Mouse (Mus musculus): ENCODE measurements around the gene Batf2. TPM values are rescaled to one million over a fixed set of nuclear protein-coding genes. Genes with fewer than 3 reads are reported as not detected.

The Batf2 gene
- not detected in 2 replicates for polyA plus RNA-seq (2015; fragmentation: Nextera tagmentation; extraction: Ambion mirVana)

DNA sequence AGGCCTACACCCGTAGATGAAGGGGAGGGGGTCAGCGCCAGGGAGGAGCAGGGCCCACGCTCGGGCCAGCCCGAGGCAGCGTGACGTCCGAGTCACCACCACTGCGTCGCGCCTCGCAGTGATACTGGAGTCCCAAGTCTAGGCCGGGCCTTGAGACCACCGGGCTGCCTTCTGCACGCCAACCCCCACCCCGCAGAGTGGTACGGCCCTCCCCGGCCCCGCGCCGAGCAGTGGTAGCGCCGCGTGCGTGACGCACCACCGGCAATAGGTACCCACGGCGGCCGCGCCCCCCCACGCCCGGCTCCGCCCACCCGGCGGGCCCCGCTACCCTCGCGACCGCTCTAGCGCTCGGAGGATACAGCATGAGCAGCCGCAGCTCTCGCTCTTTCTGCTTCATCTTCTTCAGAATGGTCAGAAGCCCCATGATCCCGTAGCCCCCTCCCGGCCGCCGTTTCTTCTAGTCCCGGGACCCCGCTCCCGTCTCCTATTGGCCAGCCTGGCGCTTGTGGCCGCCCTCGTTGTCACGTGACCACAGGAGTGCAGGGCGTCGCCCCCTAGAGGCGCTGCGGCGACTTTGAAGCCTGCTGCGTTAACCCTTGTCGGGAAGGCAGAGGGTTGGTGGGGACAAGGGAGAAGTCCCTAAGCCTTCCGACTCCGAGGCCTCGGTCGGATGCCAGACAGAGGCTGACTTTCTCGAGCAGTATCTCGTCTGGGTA lies at the start of gene Batf2:
Batf2 (plus strand) TSS at position 306 of the 716 bp plus-strand sequence.
- 1% methylated on average over 60 of the region's 68 CpGs for WGBS
- Histone ChIP-seq H3K36me3 (ENCODE audit: control insufficient read depth, insufficient read depth) (peaks cover 2% of the 10 kb centered on the region; the same call in 1 of the 2 replicates), H3K9me3 (ENCODE audit: control insufficient read depth, low read length) (no peaks in the 10 kb centered on the region), H3K4me1 (replicated peaks; ENCODE audit: control insufficient read depth, insufficient read depth, low read length) (peaks cover 19% of the 10 kb centered on the region), H3K4me3 (replicated peaks; ENCODE audit: low read length) (peak within 1 kb of the TSS; percentile 73), H3K27me3 (replicated peaks; ENCODE audit: control insufficient read depth, insufficient read depth, low read length) (no peaks in the 10 kb centered on the region), H3K4me2 (ENCODE audit: low read length) (peak within 1 kb of the TSS; percentile 72), H3K9ac (replicated peaks; ENCODE audit: low read depth, low read length) (peak within 1 kb of the TSS; percentile 94), H3K27ac (ENCODE audit: low read length) (peak within 1 kb of the TSS; percentile 95)
- ATAC-seq = peak; percentile 94

DNA sequence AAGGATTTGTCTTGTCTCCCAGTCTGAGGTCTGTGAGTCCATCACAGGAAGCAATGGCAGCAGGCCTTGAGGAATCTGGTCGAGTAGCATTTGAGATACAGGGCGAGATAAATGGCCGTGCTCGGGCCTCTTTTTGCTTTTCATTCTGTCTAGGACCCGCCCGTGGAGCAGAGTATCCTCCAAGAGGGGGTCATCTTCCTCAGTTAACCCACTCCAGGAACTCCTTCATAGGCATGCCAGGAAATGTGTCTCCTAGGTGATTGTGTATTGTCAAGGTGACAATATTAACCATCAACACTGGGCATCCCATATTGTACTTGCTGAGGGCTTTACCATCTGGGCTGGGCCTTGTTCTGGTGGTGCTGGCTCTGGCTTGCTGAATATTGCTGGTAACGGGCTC lies 46.7 kb upstream of the Batf2 start, which contains the start of gene AC131692.1:
AC131692.1 (plus strand) TSS at position 301 of the 400 bp plus-strand sequence.
- Histone ChIP-seq H3K36me3 (ENCODE audit: control insufficient read depth, insufficient read depth) (peaks cover 2% of the 10 kb centered on the region; the same call in 1 of the 2 replicates), H3K27ac (ENCODE audit: low read length) (no peak within 1 kb of the TSS), H3K9ac (replicated peaks; ENCODE audit: low read depth, low read length) (no peak within 1 kb of the TSS), H3K4me1 (replicated peaks; ENCODE audit: control insufficient read depth, insufficient read depth, low read length) (no peaks in the 10 kb centered on the region), H3K9me3 (ENCODE audit: control insufficient read depth, low read length) (no peaks in the 10 kb centered on the region), H3K4me3 (replicated peaks; ENCODE audit: low read length) (no peak within 1 kb of the TSS), H3K4me2 (ENCODE audit: low read length) (no peak within 1 kb of the TSS), H3K27me3 (replicated peaks; ENCODE audit: control insufficient read depth, insufficient read depth, low read length) (no peaks in the 10 kb centered on the region)
- WGBS = 95% methylated on average over 7 of the region's 7 CpGs
- ATAC-seq = no peak

DNA sequence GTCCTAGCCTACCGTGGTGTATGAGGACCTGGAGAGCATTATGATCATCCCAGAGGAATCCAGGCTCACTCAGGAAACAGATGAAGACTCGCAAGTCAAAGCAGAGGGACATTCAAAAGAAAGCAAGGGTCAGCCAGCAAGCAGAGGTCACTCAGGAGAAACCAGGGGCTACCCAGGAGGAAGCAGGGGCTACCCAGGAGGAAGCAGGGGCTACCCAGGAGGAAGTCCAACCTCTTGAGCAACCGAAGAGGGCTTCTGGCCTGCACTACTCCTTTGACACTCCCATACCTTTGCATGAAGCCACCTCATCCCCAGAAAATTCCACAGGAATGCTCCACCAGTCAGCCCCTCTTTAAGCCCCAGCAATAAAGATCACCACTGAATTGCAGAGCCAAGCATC lies 42.9 kb upstream of the Batf2 start:
- no peak overlapping the region for H3K9ac ChIP-seq (replicated peaks; ENCODE audit: low read depth, low read length)
- no peaks in the 10 kb centered on the region for H3K36me3 ChIP-seq (ENCODE audit: control insufficient read depth, insufficient read depth)
- no peak overlapping the region for H3K4me2 ChIP-seq (ENCODE audit: low read length)
- no peaks in the 10 kb centered on the region for H3K27me3 ChIP-seq (replicated peaks; ENCODE audit: control insufficient read depth, insufficient read depth, low read length)
- WGBS = 93% methylated on average over 3 of the region's 3 CpGs
- ATAC-seq = no peak
- no peaks in the 10 kb centered on the region for H3K4me1 ChIP-seq (replicated peaks; ENCODE audit: control insufficient read depth, insufficient read depth, low read length)
- H3K27ac ChIP-seq (ENCODE audit: low read length) = no peak overlapping the region
- H3K4me3 ChIP-seq (replicated peaks; ENCODE audit: low read length) = no peak overlapping the region
- no peaks in the 10 kb centered on the region for H3K9me3 ChIP-seq (ENCODE audit: control insufficient read depth, low read length)

DNA sequence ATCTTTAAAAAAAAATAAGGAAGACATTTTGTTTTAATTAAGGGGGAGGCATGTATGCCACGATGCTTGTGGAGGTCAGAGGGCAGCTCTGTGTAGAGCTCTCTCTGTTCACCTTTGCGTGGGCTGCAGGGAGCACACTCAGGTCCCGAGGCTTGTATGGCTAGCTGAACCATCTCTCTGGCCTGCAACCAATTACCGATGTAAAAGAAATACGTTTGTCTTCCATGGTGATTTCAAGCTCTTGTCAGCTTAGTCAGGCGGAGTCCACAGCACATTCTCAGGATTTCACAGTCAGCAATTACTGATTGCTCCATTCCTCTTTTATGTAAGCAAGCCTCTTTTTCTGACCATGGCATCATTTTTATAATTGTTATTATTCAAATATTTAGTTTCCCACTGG lies 39.6 kb upstream of the Batf2 start:
- WGBS = 80% methylated on average over 6 of the region's 6 CpGs
- no peaks in the 10 kb centered on the region for H3K9me3 ChIP-seq (ENCODE audit: control insufficient read depth, low read length)

GRCm38 (mm10) chr19:6102169-6102853 lies 38.5 kb upstream of the Batf2 start:
- no peak overlapping the region for H3K9ac ChIP-seq (replicated peaks; ENCODE audit: low read depth, low read length)
- no peaks in the 10 kb centered on the region for H3K9me3 ChIP-seq (ENCODE audit: control insufficient read depth, low read length)
- 90% methylated on average over 6 of the region's 6 CpGs for WGBS

More for the DNA sequence above, 39.6 kb upstream of the Batf2 start:
- no peak overlapping the region for H3K9ac ChIP-seq (replicated peaks; ENCODE audit: low read depth, low read length)
- no peak for ATAC-seq
- no peak overlapping the region for H3K27ac ChIP-seq (ENCODE audit: low read length)
- no peak overlapping the region for H3K4me3 ChIP-seq (replicated peaks; ENCODE audit: low read length)
- H3K4me2 ChIP-seq (ENCODE audit: low read length) = no peak overlapping the region
- no peaks in the 10 kb centered on the region for H3K36me3 ChIP-seq (ENCODE audit: control insufficient read depth, insufficient read depth)
- no peaks in the 10 kb centered on the region for H3K27me3 ChIP-seq (replicated peaks; ENCODE audit: control insufficient read depth, insufficient read depth, low read length)
- no peaks in the 10 kb centered on the region for H3K4me1 ChIP-seq (replicated peaks; ENCODE audit: control insufficient read depth, insufficient read depth, low read length)

DNA sequence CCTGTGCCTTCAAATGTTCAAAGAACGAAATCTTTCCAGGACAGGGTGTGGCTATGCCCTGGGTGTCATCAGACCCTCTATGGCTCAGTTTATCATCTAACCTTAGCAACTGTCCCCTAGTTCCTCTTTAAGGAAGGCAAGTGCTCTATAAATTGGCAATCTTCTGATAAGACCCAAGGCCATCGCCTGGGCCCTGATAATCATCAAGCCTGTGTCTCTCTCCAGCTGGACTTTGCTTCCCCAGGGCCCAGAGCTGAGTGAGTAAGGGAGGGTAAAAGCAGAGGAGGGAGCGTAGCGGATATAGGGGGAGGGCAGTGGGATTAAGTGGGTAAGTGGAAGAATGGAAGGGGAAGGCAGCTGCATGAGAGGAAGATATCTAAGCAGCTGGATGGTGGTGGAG lies 36.3 kb upstream of the Batf2 start:
- no peak overlapping the region for H3K4me2 ChIP-seq (ENCODE audit: low read length)
- no peak overlapping the region for H3K9ac ChIP-seq (replicated peaks; ENCODE audit: low read depth, low read length)
- H3K27me3 ChIP-seq (replicated peaks; ENCODE audit: control insufficient read depth, insufficient read depth, low read length) = no peaks in the 10 kb centered on the region
- no peak for ATAC-seq
- H3K9me3 ChIP-seq (ENCODE audit: control insufficient read depth, low read length) = no peaks in the 10 kb centered on the region
- no peaks in the 10 kb centered on the region for H3K4me1 ChIP-seq (replicated peaks; ENCODE audit: control insufficient read depth, insufficient read depth, low read length)
- 81% methylated on average over 4 of the region's 4 CpGs for WGBS
- no peak overlapping the region for H3K27ac ChIP-seq (ENCODE audit: low read length)
- no peaks in the 10 kb centered on the region for H3K36me3 ChIP-seq (ENCODE audit: control insufficient read depth, insufficient read depth)
- no peak overlapping the region for H3K4me3 ChIP-seq (replicated peaks; ENCODE audit: low read length)

More at GRCm38 (mm10) chr19:6102169-6102853, 38.5 kb upstream of the Batf2 start:
- H3K4me1 ChIP-seq (replicated peaks; ENCODE audit: control insufficient read depth, insufficient read depth, low read length) = no peaks in the 10 kb centered on the region
- H3K4me2 ChIP-seq (ENCODE audit: low read length) = no peak overlapping the region
- no peak overlapping the region for H3K27ac ChIP-seq (ENCODE audit: low read length)
- H3K4me3 ChIP-seq (replicated peaks; ENCODE audit: low read length) = no peak overlapping the region
- H3K36me3 ChIP-seq (ENCODE audit: control insufficient read depth, insufficient read depth) = no peaks in the 10 kb centered on the region
- no peaks in the 10 kb centered on the region for H3K27me3 ChIP-seq (replicated peaks; ENCODE audit: control insufficient read depth, insufficient read depth, low read length)
- no peak for ATAC-seq

DNA sequence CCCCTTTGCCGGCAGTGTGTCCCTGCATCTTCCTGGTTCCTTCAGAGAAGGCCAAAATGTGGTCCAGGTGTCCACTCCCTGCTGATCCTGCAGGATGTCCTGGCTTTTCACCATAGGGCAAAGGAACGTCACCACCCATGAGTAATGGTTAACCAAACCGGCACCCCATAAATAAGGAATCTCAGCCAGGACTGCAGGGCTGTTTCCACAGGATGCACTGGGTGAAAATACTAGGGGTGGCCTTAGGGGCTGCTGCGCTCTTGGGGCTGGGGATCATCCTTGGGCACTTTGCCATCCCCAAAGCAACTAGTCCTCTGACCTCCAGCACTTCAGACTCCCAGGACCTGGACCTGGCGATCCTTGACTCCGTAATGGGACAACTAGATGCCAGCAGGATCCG lies 35.2 kb upstream of the Batf2 start, which contains the start of gene Naaladl1:
Naaladl1 (plus strand) TSS at position 197 of the 400 bp plus-strand sequence.
- H3K4me3 ChIP-seq (replicated peaks; ENCODE audit: low read length) = no peak within 1 kb of the TSS
- H3K9ac ChIP-seq (replicated peaks; ENCODE audit: low read depth, low read length) = no peak within 1 kb of the TSS
- WGBS = 88% methylated on average over 7 of the region's 7 CpGs
- no peak for ATAC-seq
- H3K27ac ChIP-seq (ENCODE audit: low read length) = no peak within 1 kb of the TSS
- H3K9me3 ChIP-seq (ENCODE audit: control insufficient read depth, low read length) = no peaks in the 10 kb centered on the region
- H3K36me3 ChIP-seq (ENCODE audit: control insufficient read depth, insufficient read depth) = no peaks in the 10 kb centered on the region
- H3K4me2 ChIP-seq (ENCODE audit: low read length) = no peak within 1 kb of the TSS
- H3K27me3 ChIP-seq (replicated peaks; ENCODE audit: control insufficient read depth, insufficient read depth, low read length) = no peaks in the 10 kb centered on the region
- no peaks in the 10 kb centered on the region for H3K4me1 ChIP-seq (replicated peaks; ENCODE audit: control insufficient read depth, insufficient read depth, low read length)

DNA sequence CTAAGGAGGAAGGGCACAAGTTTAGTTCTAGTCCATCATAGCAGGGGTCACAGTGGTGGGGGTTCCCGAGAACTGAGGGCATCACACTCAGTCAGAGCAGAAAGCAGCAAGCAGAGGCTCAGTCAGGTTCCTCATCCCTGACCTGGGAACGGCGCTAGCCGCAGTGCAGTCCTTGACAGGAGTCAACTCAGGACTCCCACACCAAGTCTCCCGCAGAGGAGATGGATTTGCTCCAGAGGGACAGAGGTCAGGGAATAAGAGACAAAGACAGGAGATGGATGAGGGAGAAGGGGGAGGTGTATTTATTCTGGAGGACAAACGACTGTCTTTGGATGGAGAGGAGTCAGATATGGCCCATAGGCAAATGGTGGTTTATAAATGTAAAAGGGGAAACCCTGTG lies 27.7 kb upstream of the Batf2 start:
- Histone ChIP-seq H3K9ac (replicated peaks; ENCODE audit: low read depth, low read length) (no peak overlapping the region), H3K4me1 (replicated peaks; ENCODE audit: control insufficient read depth, insufficient read depth, low read length) (peaks cover 11% of the 10 kb centered on the region), H3K27ac (ENCODE audit: low read length) (no peak overlapping the region), H3K27me3 (replicated peaks; ENCODE audit: control insufficient read depth, insufficient read depth, low read length) (no peaks in the 10 kb centered on the region), H3K36me3 (ENCODE audit: control insufficient read depth, insufficient read depth) (peaks cover 15% of the 10 kb centered on the region), H3K4me3 (replicated peaks; ENCODE audit: low read length) (no peak overlapping the region), H3K4me2 (ENCODE audit: low read length) (no peak overlapping the region), H3K9me3 (ENCODE audit: control insufficient read depth, low read length) (no peaks in the 10 kb centered on the region)
- WGBS = 80% methylated on average over 6 of the region's 6 CpGs
- ATAC-seq = no peak

- no peaks in the 10 kb centered on the region for H3K9me3 ChIP-seq (ENCODE audit: control insufficient read depth, low read length)
- no peak overlapping the region for H3K9ac ChIP-seq (replicated peaks; ENCODE audit: low read depth, low read length)
- 89% methylated on average over 14 of the region's 15 CpGs for WGBS
These were observed 24.5 kb upstream of the Batf2 start for GRCm38 (mm10) chr19:6116113-6116850.

More at GRCm38 (mm10) chr19:6116113-6116850, 24.5 kb upstream of the Batf2 start:
- peaks cover 15% of the 10 kb centered on the region for H3K36me3 ChIP-seq (ENCODE audit: control insufficient read depth, insufficient read depth)
- ATAC-seq = no peak
- peaks cover 21% of the 10 kb centered on the region for H3K4me1 ChIP-seq (replicated peaks; ENCODE audit: control insufficient read depth, insufficient read depth, low read length)
- no peak overlapping the region; the same call in 1 of the 2 replicates for H3K4me2 ChIP-seq (ENCODE audit: low read length)
- H3K27ac ChIP-seq (ENCODE audit: low read length) = no peak overlapping the region
- H3K27me3 ChIP-seq (replicated peaks; ENCODE audit: control insufficient read depth, insufficient read depth, low read length) = no peaks in the 10 kb centered on the region
- no peak overlapping the region for H3K4me3 ChIP-seq (replicated peaks; ENCODE audit: low read length)
